Mouse (Mus musculus) MEL (cell line): ENCODE results near the gene Olfr877.

Source experiments
- CHD2 ChIP-seq: IDR thresholded peaks from 2 replicates; pipeline ENCODE4 v1.6.1; 2011; ENCODE audit warnings: low read length, improper control_type of control experiment
- CTCF ChIP-seq, 3 experiments: IDR thresholded peaks in 2 of 3; conservative IDR thresholded peaks in 1 of 3; 2 replicates each; pipeline ENCODE4 v1.5.1; 2011 to 2012; ENCODE audit warnings: low read length in 3 of 3, low read depth in 2 of 3, mild to moderate bottlenecking in 2 of 3, improper control_type of control experiment in 1 of 3, inconsistent platforms in 1 of 3, mixed read lengths in 1 of 3, moderate library complexity in 1 of 3; ENCODE audit not compliant: control insufficient read depth in 1 of 3, insufficient read depth in 1 of 3, poor library complexity in 1 of 3, severe bottlenecking in 1 of 3
- EP300 ChIP-seq, 2 experiments: IDR thresholded peaks; 2 replicates each; pipeline ENCODE4 v1.6.1; 2011; ENCODE audit warnings: improper control_type of control experiment in 2 of 2, low read length in 2 of 2, low read depth in 1 of 2, mild to moderate bottlenecking in 1 of 2
- KAT2A ChIP-seq: conservative IDR thresholded peaks from 2 replicates; pipeline ENCODE4 v1.6.1; 2012; ENCODE audit warnings: low read depth, low read length, improper control_type of control experiment, inconsistent platforms
- MAX ChIP-seq: IDR thresholded peaks from 2 replicates; pipeline ENCODE4 v1.6.1; 2011; ENCODE audit warnings: low read length, improper control_type of control experiment
- POLR2A ChIP-seq, 2 experiments: IDR thresholded peaks; 2 replicates each; pipeline ENCODE4 v1.6.1; 2011 to 2012; ENCODE audit warnings: low read length in 2 of 2, mild to moderate bottlenecking in 2 of 2, control low read depth in 1 of 2, improper control_type of control experiment in 1 of 2, low read depth in 1 of 2, moderate library complexity in 1 of 2; ENCODE audit not compliant: control insufficient read depth in 1 of 2, insufficient read depth in 1 of 2, poor library complexity in 1 of 2
- POLR2AphosphoS2 ChIP-seq: IDR thresholded peaks from 2 replicates; pipeline ENCODE4 v1.6.1; 2011; ENCODE audit warnings: low read length, improper control_type of control experiment
- TAL1 ChIP-seq: IDR thresholded peaks from 2 replicates; pipeline ENCODE4 v1.6.1; 2012; ENCODE audit warnings: mild to moderate bottlenecking, inconsistent platforms, low read length, moderate library complexity, mixed read lengths
- ZC3H11A ChIP-seq: IDR thresholded peaks from 2 replicates; pipeline ENCODE4 v1.6.1; 2012; ENCODE audit warnings: low read depth, mild to moderate bottlenecking, inconsistent platforms, low read length, improper control_type of control experiment
- ZMIZ1 ChIP-seq: IDR thresholded peaks from 2 replicates; pipeline ENCODE4 v1.6.1; 2012; ENCODE audit warnings: low read depth, mild to moderate bottlenecking, inconsistent platforms, low read length, improper control_type of control experiment, moderate library complexity

- no peak for TF ChIP-seq CTCF (IDR thresholded peaks at IDR 0.05 in 2 of 3, conservative IDR thresholded peaks at IDR 0.05 in 1 of 3; ENCODE audit: control insufficient read depth in 1 of 3, insufficient read depth in 1 of 3, low read depth in 2 of 3, low read length in 3 of 3, poor library complexity in 1 of 3, severe bottlenecking in 1 of 3)
- TF ChIP-seq MAX: no peak
- TF ChIP-seq POLR2A (IDR thresholded peaks at IDR 0.05; ENCODE audit: control insufficient read depth in 1 of 2, insufficient read depth in 1 of 2, low read depth in 1 of 2, low read length in 2 of 2, poor library complexity in 1 of 2): no peak
- no peak for TF ChIP-seq KAT2A
- TF ChIP-seq EP300 (IDR thresholded peaks at IDR 0.05; ENCODE audit: low read depth in 1 of 2, low read length in 2 of 2): no peak
- TF ChIP-seq POLR2AphosphoS2: no peak
- no peak for TF ChIP-seq TAL1
- TF ChIP-seq ZC3H11A: no peak
- no peak for TF ChIP-seq ZMIZ1
- TF ChIP-seq CHD2: no peak
Observed at GRCm38 (mm10) chr9:37905555-37905954, 51.5 kb downstream of the Olfr877 start.
